Mouse (Mus musculus) urinary bladder, adult 2 months (tissue): Measurements from ENCODE around the gene Raver1. TPM values are rescaled to one million over a fixed set of nuclear protein-coding genes. Genes with fewer than 3 reads are reported as not detected.

Experiments used
- DNase-seq: peaks from one replicate; pipeline ENCODE4 v3.0.0; 2022; ENCODE audit warnings: low spot score
- polyA plus RNA-seq: library from polyadenylated mRNA; depleted of rRNA; stranded (reverse); fragments of >200 nt; gene quantifications from 2 replicates; pipeline ENCODE4 v1.2.3, GENCODE M21; 2012

The Raver1 gene
- polyA plus RNA-seq, 1 experiment, result 24.2 TPM

DNA sequence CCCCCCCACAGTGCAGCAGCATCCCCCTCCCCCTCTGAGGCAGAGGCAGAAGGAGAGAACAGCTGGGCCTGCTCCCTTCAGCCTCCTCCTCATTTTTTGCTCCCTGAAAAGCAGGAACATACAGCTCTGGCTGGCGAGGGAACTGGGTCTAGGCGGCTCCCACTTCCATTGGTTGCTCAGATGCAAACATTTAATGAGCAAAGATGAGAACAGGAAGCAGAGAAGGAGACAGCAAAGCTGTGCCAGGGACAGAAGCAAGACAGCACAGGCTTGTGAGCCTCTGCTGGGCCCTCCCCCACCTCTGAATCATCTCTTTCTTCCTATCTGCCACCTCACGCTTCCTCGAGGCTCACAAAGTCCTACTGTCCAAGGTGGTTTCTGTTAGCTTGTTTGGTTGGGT, 50.5 kb downstream of the Raver1 start:
- no peak for DNase-seq

DNA sequence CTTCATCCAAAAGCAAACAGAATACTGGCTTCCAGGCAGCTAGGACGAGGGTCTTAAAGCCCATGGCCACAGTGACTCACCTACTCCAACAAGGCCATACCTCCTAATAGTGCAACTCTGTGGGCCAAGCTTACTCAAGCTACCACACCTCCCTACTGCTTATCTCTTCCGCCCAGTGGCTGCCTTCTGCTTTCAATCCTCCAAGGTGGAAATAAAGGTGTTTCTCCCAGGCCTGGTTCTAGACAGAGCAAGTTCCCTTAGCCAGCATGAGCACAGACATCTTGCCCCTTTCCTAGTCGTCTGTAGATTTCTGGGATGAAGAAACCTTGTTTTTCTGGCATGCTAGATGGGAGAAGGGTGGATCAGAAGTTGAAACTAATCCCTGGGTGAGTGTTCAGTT, 52.0 kb downstream of the Raver1 start:
- DNase-seq, result no peak

DNA sequence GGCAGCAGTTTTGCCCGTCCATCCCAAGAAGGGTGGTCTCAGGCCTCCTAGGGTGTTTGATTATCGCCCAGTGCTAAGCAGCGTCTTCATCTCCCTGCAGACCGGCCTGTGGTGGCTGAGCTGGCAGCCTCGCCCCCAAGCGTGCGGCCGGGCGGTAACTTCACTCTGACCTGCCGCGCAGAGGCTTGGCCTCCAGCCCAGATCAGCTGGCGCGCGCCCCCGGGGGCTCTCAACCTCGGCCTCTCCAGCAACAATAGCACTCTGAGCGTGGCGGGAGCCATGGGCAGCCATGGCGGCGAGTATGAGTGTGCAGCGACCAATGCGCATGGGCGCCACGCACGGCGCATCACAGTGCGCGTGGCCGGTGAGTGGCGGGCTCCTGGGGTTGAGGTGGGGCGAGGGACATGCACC, 54.3 kb downstream of the Raver1 start:
- DNase-seq, result no peak

DNA sequence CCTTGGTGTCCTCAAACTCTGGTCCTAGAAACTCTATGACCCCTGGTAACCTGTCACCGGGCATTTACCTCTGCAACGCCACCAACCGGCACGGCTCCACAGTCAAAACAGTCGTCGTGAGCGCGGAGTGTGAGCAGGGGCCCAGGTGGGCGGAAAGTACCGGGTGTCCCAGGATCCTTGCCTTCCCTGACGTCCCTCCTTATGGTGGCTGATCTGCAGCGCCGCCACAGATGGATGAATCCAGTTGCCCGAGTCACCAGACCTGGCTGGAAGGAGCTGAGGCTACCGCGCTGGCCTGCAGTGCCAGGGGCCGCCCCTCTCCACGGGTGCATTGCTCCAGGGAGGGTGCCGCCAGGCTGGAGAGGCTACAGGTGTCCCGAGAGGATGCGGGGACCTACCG, 55.1 kb downstream of the Raver1 start:
- DNase-seq, result no peak

DNA sequence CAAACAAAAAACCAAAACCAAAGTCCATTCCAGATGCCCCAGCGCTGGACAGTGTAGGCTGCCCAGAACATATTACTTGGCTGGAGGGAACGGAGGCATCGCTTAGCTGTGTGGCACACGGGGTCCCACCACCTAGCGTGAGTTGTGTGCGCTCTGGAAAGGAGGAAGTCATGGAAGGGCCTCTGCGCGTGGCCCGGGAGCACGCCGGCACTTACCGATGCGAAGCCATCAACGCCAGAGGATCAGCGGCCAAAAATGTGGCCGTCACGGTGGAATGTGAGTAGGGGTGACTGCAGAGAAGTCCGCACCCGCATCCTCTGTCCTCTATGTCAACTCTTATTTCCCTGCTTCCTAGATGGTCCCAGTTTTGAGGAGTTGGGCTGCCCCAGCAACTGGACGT, 55.6 kb downstream of the Raver1 start:
- DNase-seq, result no peak

DNA sequence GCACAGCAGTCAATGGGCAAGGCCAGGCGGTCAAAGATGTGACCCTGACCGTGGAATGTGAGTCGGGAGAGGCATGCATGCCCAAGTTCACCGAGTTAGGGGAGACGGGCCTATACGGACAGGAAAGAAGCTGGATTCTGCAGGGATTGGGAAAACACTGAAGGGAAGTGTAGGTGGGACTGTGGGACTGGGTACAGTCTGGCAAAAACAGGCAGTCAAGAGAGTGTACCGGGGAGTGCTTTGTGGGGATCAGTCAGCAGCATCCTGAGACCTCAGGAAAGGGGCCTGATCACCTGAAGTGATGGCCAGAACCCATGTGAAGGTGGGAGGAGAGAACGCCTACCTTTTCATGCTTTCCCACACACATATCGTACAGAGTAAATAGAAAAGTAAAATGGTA, 56.2 kb downstream of the Raver1 start:
- no peak for DNase-seq

DNA sequence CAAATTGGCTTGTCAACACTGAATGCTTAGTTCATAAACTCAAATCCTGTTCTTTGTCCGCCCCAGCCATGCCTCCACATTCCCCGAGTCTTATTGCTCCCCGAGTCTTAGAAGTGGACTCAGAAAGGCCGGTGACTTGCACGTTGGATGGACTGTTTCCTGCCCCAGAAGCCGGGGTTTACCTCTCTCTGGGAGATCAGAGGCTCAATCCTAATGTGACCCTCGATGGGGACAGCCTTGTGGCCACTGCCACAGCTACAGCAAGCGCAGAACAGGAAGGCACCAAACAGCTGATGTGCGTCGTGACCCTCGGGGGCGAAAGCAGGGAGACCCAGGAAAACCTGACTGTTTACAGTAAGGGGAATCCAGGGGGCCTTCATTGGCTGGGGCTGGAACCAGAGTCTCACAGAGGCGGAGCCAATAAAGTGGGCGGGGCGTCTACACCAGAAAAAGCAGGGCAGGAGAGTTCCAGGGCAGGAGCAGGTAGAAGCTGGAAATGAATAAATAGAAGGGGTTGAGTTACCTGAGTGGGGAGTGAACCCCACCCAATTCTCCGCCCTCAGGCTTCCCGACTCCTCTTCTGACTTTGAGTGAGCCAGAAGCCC, 57.2 kb downstream of the Raver1 start:
- DNase-seq, result no peak

DNA sequence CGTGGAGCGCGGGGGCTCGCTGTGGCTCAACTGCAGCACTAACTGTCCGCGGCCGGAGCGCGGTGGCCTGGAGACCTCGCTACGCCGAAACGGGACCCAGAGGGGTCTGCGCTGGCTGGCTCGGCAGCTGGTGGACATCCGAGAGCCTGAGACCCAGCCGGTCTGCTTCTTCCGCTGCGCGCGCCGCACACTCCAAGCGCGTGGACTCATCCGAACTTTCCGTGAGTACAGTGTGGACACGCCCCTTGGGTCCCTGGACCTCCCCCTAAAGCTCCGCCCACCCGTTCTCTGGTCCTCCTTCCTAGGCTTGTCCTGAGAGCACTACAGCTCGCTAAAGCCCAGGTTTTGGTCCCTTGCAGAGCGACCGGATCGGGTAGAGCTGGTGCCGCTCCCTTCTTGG, 58.7 kb downstream of the Raver1 start:
- no peak for DNase-seq

DNA sequence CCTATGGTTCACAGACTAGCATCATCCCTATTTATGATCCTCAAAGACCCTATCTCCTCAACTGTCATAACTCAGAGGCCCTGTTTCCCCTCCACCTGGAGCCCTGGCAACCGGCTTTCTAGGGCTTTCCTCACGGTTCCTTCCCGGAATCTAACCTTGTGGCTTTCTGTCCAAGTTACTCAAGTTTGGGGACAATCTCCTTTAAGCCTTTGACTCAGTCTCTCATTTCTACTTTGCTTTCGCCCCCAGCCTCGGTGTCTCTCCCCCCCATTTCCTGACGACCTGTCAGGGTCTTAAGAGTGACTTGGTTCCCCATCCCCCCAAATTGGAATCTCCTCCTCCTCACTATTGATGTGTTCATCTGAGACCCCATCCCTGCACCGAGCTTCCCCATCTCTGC, 59.3 kb downstream of the Raver1 start:
- no peak for DNase-seq

DNA sequence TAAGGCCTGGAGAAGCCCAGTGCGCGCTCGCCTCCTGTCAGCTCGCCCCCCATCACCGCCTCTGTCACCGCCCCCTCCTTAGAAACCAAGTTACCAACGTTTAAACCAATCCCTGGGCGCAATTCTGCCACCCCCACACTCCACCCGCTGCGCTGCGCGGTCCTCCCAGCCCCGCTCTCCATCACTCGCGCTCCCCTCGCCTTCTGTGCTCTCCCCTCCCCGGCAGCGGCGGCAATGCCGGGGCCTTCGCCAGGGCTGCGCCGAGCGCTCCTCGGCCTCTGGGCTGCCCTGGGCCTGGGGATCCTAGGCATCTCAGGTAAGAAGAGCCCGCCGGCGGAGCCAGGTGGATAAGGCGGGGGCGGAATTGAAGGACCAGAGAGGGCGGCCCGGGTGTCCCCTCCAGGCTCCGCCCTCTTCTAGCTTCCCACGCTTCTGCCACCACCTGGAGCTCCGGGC, 59.9 kb downstream of the Raver1 start, which contains the start of gene Icam5:
Gene Icam5 (plus strand): TSS at position 178 of the 456 bp plus-strand sequence.
- DNase-seq, result no peak

DNA sequence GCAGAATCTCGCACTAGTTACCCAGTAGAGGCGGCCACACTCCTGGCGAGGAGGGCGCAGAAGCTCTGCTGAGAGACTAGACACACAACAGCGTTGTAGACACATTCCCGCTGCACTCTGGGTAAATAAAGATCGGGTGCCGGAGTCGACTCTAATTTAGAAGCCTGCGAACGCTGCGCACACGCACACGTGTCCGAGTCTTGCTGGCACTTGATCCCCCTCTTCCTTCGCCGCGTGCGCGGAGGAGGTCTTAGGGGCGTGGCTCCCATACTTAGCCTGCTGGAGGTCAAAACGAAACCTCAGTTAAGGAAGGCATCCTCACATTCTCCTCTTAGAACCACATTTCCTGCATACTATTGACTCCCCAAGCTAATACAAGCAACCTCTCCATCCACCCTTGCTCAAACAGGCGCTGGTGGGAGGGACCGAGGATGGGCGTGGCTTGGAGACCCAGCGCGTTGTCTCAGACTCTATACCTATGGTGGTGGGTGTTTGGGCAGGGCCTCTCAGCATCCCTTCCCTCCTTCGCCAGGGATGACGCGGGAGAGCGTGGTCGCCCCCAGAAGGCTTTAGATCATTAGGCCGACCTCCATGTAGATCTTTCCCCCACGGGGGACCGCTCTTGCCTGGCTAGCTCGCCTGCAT, 60.4 kb downstream of the Raver1 start:
- DNase-seq, result no peak

DNA sequence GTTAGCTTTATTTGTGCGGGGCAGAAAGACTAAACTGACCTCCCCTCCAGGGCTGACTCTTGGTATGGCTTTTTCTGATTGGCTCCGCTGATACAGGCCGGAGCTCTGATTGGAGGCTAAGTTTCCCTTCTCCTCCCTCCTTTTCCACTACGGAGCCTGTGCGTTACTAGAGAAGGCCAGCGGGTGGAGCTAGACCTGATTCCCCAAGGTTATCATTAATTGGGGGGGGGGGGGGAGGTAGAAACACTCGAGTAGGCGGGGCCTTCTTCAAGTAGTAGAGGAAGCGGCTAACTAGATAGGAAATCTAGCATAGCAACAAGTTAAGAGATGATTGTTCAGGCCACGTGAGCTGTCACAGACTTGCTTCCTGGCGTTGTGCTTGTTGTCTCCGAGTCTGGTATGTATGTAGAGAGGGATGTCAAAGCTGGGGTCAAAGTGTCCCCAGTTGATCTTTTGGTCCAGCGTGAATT, 61.0 kb downstream of the Raver1 start:
- DNase-seq, result no peak

DNA sequence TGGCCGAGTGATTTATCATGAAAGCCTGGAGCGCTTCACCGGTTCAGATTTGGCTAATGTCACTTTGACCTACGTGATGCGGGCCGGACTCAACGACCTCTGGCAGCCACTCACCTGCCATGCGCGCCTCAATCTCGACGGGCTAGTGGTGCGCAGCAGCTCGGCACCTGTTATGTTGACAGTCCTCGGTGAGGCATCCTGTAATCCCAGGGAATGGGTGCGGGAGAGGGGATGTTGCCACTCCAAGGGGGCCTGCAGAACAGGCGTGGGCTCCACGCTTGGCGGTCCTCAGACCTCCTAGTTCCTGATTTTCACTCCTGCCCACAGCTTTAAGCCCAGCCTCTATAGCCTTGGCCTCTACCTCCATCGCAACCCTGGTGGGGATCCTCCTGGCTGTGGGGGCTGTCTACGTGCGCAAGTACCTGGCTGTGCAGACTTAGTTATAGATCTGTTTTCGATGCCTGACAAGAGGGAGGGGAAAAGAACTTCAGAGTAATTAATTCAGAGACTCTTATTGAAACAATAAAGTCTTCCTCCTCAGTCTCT, 61.7 kb downstream of the Raver1 start:
- DNase-seq, result no peak

DNA sequence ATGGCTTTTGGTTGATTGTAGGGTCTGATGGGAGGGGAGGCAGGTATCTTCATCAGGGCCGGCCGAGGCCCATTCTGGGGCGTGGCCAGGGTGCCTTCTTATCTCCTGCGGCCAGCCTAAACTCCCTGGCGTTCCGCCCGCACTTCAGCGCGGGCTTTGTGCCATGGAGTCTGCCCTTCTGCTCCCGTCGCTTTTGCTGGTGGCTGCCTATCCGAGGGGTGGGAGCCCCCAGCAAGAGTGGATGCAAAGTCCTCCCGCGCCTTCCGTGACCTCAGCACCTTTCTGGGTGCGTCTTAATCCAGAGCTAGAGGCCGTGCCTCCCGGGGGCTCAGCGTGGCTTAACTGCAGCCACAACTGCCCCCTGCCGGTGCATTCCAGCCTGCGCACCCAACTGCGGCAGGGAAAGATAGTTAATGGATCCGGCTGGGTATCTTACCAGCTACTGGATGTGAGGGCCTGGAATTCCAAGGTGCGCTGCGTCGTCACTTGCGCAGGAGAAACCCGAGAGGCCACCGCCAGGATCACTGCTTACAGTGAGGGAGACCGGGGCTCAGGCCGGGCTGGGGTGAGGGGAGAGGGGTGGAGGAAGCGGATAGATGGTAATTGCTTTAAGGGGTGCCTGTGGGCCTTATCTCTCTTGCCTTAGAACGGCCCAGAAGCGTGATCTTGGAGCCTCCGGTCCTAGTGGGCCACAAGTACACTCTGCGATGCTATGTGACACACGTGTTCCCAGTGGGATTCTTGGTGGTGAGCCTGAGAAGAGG, 62.3 kb downstream of the Raver1 start, which contains the start of gene Icam4:
Gene Icam4 (plus strand): TSS at position 83 of the 764 bp plus-strand sequence.
- no peak for DNase-seq

DNA sequence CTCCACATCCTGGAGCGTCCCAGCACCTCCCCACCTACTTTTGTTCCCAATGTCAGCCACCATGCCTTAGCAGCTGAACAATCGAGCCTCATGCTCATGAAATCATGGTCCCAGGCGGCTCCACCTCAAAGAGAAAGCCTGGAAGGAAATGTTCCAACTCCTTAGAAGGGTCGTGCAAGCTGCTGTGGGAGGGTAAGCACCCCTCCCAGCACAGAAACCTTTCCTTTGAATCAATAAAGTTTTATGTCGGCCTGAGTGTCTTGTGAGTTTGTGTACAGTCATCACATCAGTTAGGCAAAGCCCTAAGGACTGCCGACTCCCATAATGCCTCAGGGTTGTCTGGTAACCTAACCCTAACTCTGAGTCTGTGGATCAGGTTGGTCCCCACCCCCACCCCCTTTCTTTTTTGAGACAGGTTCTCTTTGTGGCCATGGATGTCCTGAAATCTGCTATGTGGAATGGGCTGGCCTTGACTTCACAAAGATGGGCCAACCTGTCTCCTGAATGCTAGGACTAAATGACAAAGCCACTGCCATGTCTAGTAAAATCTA, 63.2 kb downstream of the Raver1 start:
- no peak for DNase-seq

DNA sequence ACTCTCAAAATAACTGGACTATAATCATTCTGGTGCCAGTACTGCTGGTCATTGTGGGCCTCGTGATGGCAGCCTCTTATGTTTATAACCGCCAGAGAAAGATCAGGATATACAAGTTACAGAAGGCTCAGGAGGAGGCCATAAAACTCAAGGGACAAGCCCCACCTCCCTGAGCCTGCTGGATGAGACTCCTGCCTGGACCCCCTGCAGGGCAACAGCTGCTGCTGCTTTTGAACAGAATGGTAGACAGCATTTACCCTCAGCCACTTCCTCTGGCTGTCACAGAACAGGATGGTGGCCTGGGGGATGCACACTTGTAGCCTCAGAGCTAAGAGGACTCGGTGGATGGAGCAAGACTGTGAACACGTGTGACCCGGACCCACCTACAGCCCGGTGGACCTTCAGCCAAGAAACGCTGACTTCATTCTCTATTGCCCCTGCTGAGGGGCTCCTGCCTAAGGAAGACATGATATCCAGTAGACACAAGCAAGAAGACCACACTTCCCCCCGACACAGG, 64.0 kb downstream of the Raver1 start:
- DNase-seq, result no peak

DNA sequence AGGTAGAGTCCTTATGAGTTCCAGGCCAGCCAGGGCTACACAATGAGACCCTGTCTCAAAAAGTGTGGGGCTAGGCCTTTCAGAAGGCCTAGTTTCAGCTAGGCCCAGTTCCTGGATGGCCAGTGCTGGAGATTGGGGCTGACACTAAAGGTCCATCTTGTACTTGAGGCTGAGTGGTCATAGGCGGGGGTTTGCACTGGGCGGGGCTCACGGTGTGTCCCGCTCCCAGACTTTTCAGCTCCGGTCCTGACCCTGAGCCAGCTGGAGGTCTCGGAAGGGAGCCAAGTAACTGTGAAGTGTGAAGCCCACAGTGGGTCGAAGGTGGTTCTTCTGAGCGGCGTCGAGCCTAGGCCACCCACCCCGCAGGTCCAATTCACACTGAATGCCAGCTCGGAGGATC, 65.0 kb downstream of the Raver1 start:
- no peak for DNase-seq

DNA sequence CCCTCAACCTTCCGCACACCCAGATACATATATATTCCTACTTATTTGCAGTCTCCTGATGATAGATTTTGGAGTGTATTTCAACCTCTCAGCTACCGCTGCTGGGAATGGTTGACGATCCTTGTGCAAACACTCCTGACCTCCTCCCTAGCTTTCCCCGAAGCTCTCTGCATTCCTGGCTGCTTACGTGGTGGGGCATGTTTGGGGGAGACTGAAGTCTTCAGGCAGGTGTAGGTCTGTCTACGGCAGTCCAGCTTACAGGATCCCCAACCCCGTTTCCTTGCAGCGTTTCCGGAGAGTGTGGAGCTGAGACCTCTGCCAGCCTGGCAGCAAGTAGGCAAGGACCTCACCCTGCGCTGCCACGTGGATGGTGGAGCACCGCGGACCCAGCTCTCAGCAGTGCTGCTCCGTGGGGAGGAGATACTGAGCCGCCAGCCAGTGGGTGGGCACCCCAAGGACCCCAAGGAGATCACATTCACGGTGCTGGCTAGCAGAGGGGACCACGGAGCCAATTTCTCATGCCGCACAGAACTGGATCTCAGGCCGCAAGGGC, 66.5 kb downstream of the Raver1 start:
- DNase-seq, result no peak
